Mouse (Mus musculus) embryonic facial prominence, embryonic 12.5 days (tissue): ENCODE data around the gene Gm21921. TPM values are rescaled to one million over a fixed set of nuclear protein-coding genes. Genes with fewer than 3 reads are reported as not detected.
"Not testable (repeated sequence)": the region's sequence is repeated elsewhere in the genome, so short reads cannot be mapped to it uniquely, and the experiment has no call there.

ENCODE experiments used
- ATAC-seq: fragments of 200-750 bp; cut with Nextera tagmentation; 2 replicates; pipeline ENCODE4 v1.8.0; 2017; ENCODE audit not compliant: insufficient number of reproducible peaks, insufficient read depth, low FRiP score, low TSS enrichment
- H3K27ac ChIP-seq: fragments of 300-500 bp; sonication (generic); 2 replicates; pipeline ENCODE4 v1.5.1; 2016; ENCODE audit warnings: mild to moderate bottlenecking
- H3K27me3 ChIP-seq: fragments of 300-500 bp; sonication (generic); 2 replicates; pipeline ENCODE4 v1.6.1; 2016; ENCODE audit warnings: mild to moderate bottlenecking, moderate library complexity
- H3K36me3 ChIP-seq: fragments of 300-500 bp; sonication (generic); 2 replicates; pipeline ENCODE4 v1.6.1; 2016; ENCODE audit warnings: mild to moderate bottlenecking
- H3K4me1 ChIP-seq: fragments of 300-500 bp; sonication (generic); 2 replicates; pipeline ENCODE4 v1.6.1; 2016
- H3K4me2 ChIP-seq: fragments of 300-500 bp; sonication (generic); replicated peaks from 2 replicates; pipeline ENCODE4 v1.6.1; 2016; ENCODE audit warnings: mild to moderate bottlenecking, moderate library complexity
- H3K4me3 ChIP-seq: fragments of 300-500 bp; sonication (generic); 2 replicates; pipeline ENCODE4 v1.5.1; 2016; ENCODE audit warnings: mild to moderate bottlenecking
- H3K9ac ChIP-seq: fragments of 300-500 bp; sonication (generic); 2 replicates; pipeline ENCODE4 v1.6.1; 2016; ENCODE audit warnings: mild to moderate bottlenecking, moderate library complexity
- H3K9me3 ChIP-seq: fragments of 300-500 bp; sonication (generic); 2 replicates; pipeline ENCODE4 v1.6.1; 2016; ENCODE audit warnings: mild to moderate bottlenecking, moderate library complexity
- WGBS: fragments of 180-500 bp; shearing (Covaris S2); methylation state at CpG from one replicate; pipeline ENCODE4 v1.1.7; 2016; 5-methylcytosine and 5-hydroxymethylcytosine counted together
- polyA plus RNA-seq: library from polyadenylated mRNA; unstranded; fragments of >200 nt; fragmentation: Nextera tagmentation; extraction: Ambion mirVana; gene quantifications from 2 replicates; pipeline ENCODE4 v1.2.1, GENCODE M21; 2016

The Gm21921 gene
- not detected in 2 replicates for polyA plus RNA-seq

GRCm38 (mm10) chrY:24796143-24796542 is at the start of gene Gm21921:
Gene Gm21921 (minus strand): TSS chrY:24796243.
- H3K36me3 ChIP-seq, H3K4me3 ChIP-seq, ATAC-seq, H3K4me1 ChIP-seq, H3K27me3 ChIP-seq, H3K9me3 ChIP-seq, H3K9ac ChIP-seq, H3K4me2 ChIP-seq, H3K27ac ChIP-seq: not testable (repeated sequence)
- no CpG with 5 or more reads among the region's 2 CpGs for WGBS
